Mouse (Mus musculus): Measurements from ENCODE around the gene Pgf.

Pgf gene

GRCm38 (mm10) chr12:85121806-85122459, 55.7 kb downstream of the Pgf start:
- DNase-seq, result peak; percentile 72

All from thymus, postnatal 25 days (tissue).